Mouse (Mus musculus) neural tube, embryonic 15.5 days (tissue): Measurements from ENCODE around the gene Bcl9. TPM values are rescaled to one million over a fixed set of nuclear protein-coding genes. Genes with fewer than 3 reads are reported as not detected.

Experiments
- ATAC-seq: fragments of 200-750 bp; cut with Nextera tagmentation; 2 replicates; pipeline ENCODE4 v1.8.0; 2017; ENCODE audit warnings: mild to moderate bottlenecking, moderate TSS enrichment, moderate library complexity; ENCODE audit not compliant: low FRiP score
- H3K27ac ChIP-seq: fragments of 300-500 bp; sonication (generic); replicated peaks from 2 replicates; pipeline ENCODE4 v1.5.1; 2015; ENCODE audit warnings: mild to moderate bottlenecking, inconsistent platforms
- H3K27me3 ChIP-seq: fragments of 300-500 bp; sonication (generic); replicated peaks from 2 replicates; pipeline ENCODE4 v1.6.1; 2015; ENCODE audit warnings: inconsistent platforms
- H3K36me3 ChIP-seq: fragments of 300-500 bp; sonication (generic); 2 replicates; pipeline ENCODE4 v1.6.1; 2015; ENCODE audit warnings: inconsistent platforms
- H3K4me1 ChIP-seq: fragments of 300-500 bp; sonication (generic); 2 replicates; pipeline ENCODE4 v1.6.1; 2015; ENCODE audit warnings: inconsistent platforms
- H3K4me2 ChIP-seq: fragments of 300-500 bp; sonication (generic); 2 replicates; pipeline ENCODE4 v1.6.1; 2015; ENCODE audit warnings: inconsistent platforms, mild to moderate bottlenecking, moderate library complexity
- H3K4me3 ChIP-seq: fragments of 300-500 bp; sonication (generic); replicated peaks from 2 replicates; pipeline ENCODE4 v1.5.1; 2015; ENCODE audit warnings: mild to moderate bottlenecking, inconsistent platforms
- H3K9ac ChIP-seq: fragments of 300-500 bp; sonication (generic); replicated peaks from 2 replicates; pipeline ENCODE4 v1.6.1; 2015; ENCODE audit warnings: mild to moderate bottlenecking, inconsistent platforms
- H3K9me3 ChIP-seq: fragments of 300-500 bp; sonication (generic); replicated peaks from 2 replicates; pipeline ENCODE4 v1.6.1; 2016; ENCODE audit warnings: inconsistent platforms
- WGBS: fragments of 180-500 bp; shearing (Covaris S2); methylation state at CpG from one replicate; pipeline ENCODE4 v1.1.7; 2015; ENCODE audit warnings: mixed read lengths; 5-methylcytosine and 5-hydroxymethylcytosine counted together
- polyA plus RNA-seq: library from polyadenylated mRNA; unstranded; fragments of >200 nt; fragmentation: Nextera tagmentation; extraction: Ambion mirVana; gene quantifications from 2 replicates; pipeline ENCODE4 v1.2.1, GENCODE M21; 2015

Bcl9 gene
- polyA plus RNA-seq, 1 experiment from 2014 or later, result 64.6 TPM

- WGBS, result 78% methylated on average over 3 of the region's 3 CpGs
- Histone ChIP-seq H3K27ac (no peak overlapping the region), H3K4me1 (peaks cover 5% of the 10 kb centered on the region), H3K9ac (no peak overlapping the region), H3K27me3 (no peaks in the 10 kb centered on the region), H3K4me3 (no peak overlapping the region), H3K4me2 (no peak overlapping the region), H3K9me3 (no peaks in the 10 kb centered on the region), H3K36me3 (no peaks in the 10 kb centered on the region)
- no peak for ATAC-seq
These were observed 19.6 kb upstream of the Bcl9 start for GRCm38 (mm10) chr3:97317302-97317701.

- WGBS, result 65% methylated on average over 2 of the region's 2 CpGs
- H3K27me3 ChIP-seq, result 0 out of 2 replicates have a peak, but pooled peaks cover 3% of the 10 kb centered on the region
- no peak overlapping the region for H3K27ac ChIP-seq
- H3K36me3 ChIP-seq, result no peaks in the 10 kb centered on the region
- H3K9me3 ChIP-seq, result no peaks in the 10 kb centered on the region
- ATAC-seq, result no peak
- H3K4me2 ChIP-seq, result no peak overlapping the region
- H3K9ac ChIP-seq, result no peak overlapping the region
- H3K4me3 ChIP-seq, result no peak overlapping the region
- H3K4me1 ChIP-seq, result peaks cover 29% of the 10 kb centered on the region
These were observed 15.7 kb upstream of the Bcl9 start for GRCm38 (mm10) chr3:97313431-97313830.

DNA sequence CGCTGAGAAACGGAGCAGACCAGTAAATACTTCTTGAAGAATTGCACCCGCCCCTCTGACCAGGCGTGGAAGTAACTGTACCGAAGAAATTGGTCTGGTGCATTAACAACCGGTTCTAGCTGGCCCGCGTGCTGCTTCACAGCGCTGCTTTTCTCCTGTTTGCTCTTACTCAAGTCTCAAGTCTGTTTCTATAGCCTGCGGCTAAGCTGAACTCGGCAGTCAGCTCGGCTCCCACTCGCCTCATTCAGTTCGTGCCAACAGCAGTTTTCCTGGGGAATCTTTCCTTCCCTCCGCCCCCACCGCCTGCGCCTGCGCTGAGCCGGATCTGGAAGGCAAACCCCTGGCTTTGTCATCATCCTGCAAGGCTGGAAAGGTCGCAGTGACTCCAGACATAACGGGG lies 14.3 kb upstream of the Bcl9 start:
- Histone ChIP-seq H3K4me3 (peak overlapping the region; percentile 29), H3K9me3 (no peaks in the 10 kb centered on the region), H3K4me1 (peaks cover 33% of the 10 kb centered on the region), H3K36me3 (no peaks in the 10 kb centered on the region), H3K27me3 (0 out of 2 replicates have a peak, but pooled peaks cover 3% of the 10 kb centered on the region), H3K27ac (peak overlapping the region; percentile 60), H3K4me2 (peak overlapping the region; percentile 55), H3K9ac (peak overlapping the region; percentile 35)
- WGBS, result 15% methylated on average over 21 of the region's 21 CpGs
- ATAC-seq, result peak; percentile 59

- Histone ChIP-seq H3K27me3 (0 out of 2 replicates have a peak, but pooled peaks cover 3% of the 10 kb centered on the region), H3K9ac (no peak overlapping the region), H3K36me3 (no peaks in the 10 kb centered on the region), H3K4me2 (peak overlapping the region; percentile 47), H3K4me1 (peaks cover 33% of the 10 kb centered on the region), H3K4me3 (peak overlapping the region; percentile 8), H3K9me3 (no peaks in the 10 kb centered on the region), H3K27ac (no peak overlapping the region)
- 10% methylated on average over 15 of the region's 16 CpGs for whole genome bisulfite sequencing
- no peak for ATAC-seq
These were observed 12.2 kb upstream of the Bcl9 start for GRCm38 (mm10) chr3:97309748-97310536.

GRCm38 (mm10) chr3:97308440-97308839 lies 10.7 kb upstream of the Bcl9 start:
- Histone ChIP-seq H3K4me2 (no peak overlapping the region), H3K36me3 (no peaks in the 10 kb centered on the region), H3K27me3 (0 out of 2 replicates have a peak, but pooled peaks cover 3% of the 10 kb centered on the region), H3K27ac (peak overlapping the region; percentile 37; the same call in 1 of the 2 replicates), H3K4me1 (peaks cover 33% of the 10 kb centered on the region), H3K9me3 (no peaks in the 10 kb centered on the region), H3K9ac (no peak overlapping the region), H3K4me3 (no peak overlapping the region)
- 34% methylated on average over 2 of the region's 2 CpGs for WGBS
- peak; percentile 49; the same call in 1 of the 2 replicates for ATAC-seq

DNA sequence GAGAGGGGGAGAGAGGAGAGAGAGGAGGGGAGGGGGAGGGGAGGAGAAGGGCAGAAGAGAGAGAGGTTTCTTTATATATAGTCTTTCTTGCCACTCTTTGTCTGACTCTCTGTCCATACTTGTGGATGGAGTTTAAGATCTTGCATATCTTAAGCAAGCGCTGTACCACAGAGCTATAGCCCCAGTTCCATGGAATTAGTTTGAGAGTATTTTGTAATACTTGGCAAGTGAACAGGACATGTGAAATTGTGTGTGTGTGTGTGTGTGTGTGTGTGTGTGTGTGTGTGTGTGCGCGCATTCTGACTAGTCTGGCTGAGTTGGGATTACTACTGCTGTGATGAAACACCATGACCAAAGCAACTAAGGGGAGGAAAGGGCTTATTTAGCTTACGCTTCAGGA lies 8.2 kb upstream of the Bcl9 start:
- peaks cover 18% of the 10 kb centered on the region for H3K4me1 ChIP-seq

DNA sequence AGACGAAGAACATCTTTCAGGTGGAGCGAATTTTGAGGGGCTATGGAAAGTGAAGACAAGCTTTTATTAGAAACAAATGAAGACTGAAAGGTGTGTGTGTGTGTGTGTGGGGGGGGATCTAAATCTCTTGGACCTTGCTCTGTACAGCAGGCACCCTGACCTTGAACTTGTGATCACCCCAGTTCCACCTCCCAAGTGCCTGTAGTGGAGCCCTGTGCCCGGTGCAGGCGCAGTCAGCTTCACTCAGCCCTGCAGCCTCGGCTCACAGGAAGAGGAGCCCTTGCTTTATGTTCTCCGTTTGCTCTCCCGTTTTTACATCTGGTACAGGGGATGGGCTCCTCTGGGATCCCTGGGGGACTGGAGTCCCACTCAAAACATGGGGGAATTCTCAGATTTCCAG lies 3.9 kb upstream of the Bcl9 start:
- no peak for ATAC-seq
- H3K27me3 ChIP-seq, result no peaks in the 10 kb centered on the region
- H3K27ac ChIP-seq, result no peak overlapping the region
- no peak overlapping the region for H3K4me2 ChIP-seq
- H3K4me1 ChIP-seq, result peaks cover 12% of the 10 kb centered on the region
- WGBS, result 45% methylated on average over 7 of the region's 7 CpGs
- no peak overlapping the region for H3K4me3 ChIP-seq
- no peaks in the 10 kb centered on the region for H3K9me3 ChIP-seq
- H3K9ac ChIP-seq, result no peak overlapping the region
- no peaks in the 10 kb centered on the region for H3K36me3 ChIP-seq

More for the DNA sequence above, 8.2 kb upstream of the Bcl9 start:
- Histone ChIP-seq H3K9me3 (no peaks in the 10 kb centered on the region), H3K4me3 (no peak overlapping the region), H3K27ac (no peak overlapping the region), H3K9ac (no peak overlapping the region), H3K4me2 (no peak overlapping the region), H3K36me3 (no peaks in the 10 kb centered on the region), H3K27me3 (0 out of 2 replicates have a peak, but pooled peaks cover 3% of the 10 kb centered on the region)
- 74% methylated on average over 4 of the region's 4 CpGs for WGBS
- ATAC-seq, result no peak

GRCm38 (mm10) chr3:97300370-97300769 lies 2.7 kb upstream of the Bcl9 start:
- WGBS, result 89% methylated on average over 7 of the region's 7 CpGs
- ATAC-seq, result no peak
- H3K9me3 ChIP-seq, result no peaks in the 10 kb centered on the region

GRCm38 (mm10) chr3:97299885-97300284 lies 2.2 kb upstream of the Bcl9 start:
- ATAC-seq, result no peak
- H3K9ac ChIP-seq, result no peak overlapping the region
- H3K9me3 ChIP-seq, result no peaks in the 10 kb centered on the region
- H3K36me3 ChIP-seq, result no peaks in the 10 kb centered on the region
- peaks cover 26% of the 10 kb centered on the region for H3K4me1 ChIP-seq
- H3K4me2 ChIP-seq, result no peak overlapping the region
- H3K27me3 ChIP-seq, result no peaks in the 10 kb centered on the region
- no peak overlapping the region for H3K4me3 ChIP-seq
- no peak overlapping the region for H3K27ac ChIP-seq

More at GRCm38 (mm10) chr3:97300370-97300769, 2.7 kb upstream of the Bcl9 start:
- H3K27ac ChIP-seq, result no peak overlapping the region
- no peak overlapping the region for H3K9ac ChIP-seq
- H3K4me1 ChIP-seq, result peaks cover 22% of the 10 kb centered on the region
- H3K36me3 ChIP-seq, result no peaks in the 10 kb centered on the region
- no peak overlapping the region for H3K4me3 ChIP-seq
- H3K27me3 ChIP-seq, result no peaks in the 10 kb centered on the region
- no peak overlapping the region for H3K4me2 ChIP-seq

DNA sequence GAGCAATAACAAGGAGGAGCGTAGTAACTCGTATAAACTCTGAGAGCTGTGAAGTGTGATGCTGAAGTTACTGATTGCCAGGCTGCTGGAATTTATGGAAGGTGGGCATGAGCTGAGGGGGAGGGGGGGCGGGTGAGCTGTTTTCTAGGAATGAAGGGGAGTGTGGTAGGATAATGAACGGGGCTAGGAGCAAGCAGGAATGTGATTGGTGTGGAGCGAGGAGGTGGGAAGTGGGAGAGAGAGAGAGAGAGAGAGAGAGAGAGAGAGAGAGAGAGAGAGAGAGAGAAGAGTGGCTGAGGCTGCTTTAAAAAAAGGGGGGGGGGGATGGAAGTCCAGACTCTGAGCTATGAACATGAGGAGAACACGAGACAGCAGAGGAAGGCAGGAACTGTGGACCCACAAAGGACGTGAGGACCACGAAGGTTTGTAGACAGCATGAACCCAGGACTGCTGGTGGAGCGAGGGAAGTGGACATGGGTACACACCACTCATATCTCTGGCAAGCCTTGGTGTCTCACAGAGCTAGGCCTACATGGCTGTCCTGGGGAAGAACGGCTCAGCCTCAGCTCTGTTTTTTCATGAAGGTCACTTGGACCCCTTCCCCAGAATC lies 1.2 kb upstream of the Bcl9 start:
- ATAC-seq, result no peak
- H3K9ac ChIP-seq, result no peak overlapping the region; the same call in 1 of the 2 replicates

GRCm38 (mm10) chr3:97296941-97297552 lies 670 bp downstream of the Bcl9 start:
- Histone ChIP-seq H3K27ac (peak overlapping the region; percentile 97), H3K4me1 (peaks cover 48% of the 10 kb centered on the region), H3K9me3 (no peaks in the 10 kb centered on the region), H3K27me3 (no peaks in the 10 kb centered on the region), H3K4me2 (peak overlapping the region; percentile 78), H3K9ac (peak overlapping the region; percentile 84), H3K36me3 (no peaks in the 10 kb centered on the region), H3K4me3 (peak overlapping the region; percentile 73)
- peak; percentile 62 for ATAC-seq
- 1% methylated on average over 16 of the region's 16 CpGs for WGBS

More for the DNA sequence above, 1.2 kb upstream of the Bcl9 start:
- no peaks in the 10 kb centered on the region for H3K36me3 ChIP-seq
- H3K27me3 ChIP-seq, result no peaks in the 10 kb centered on the region
- H3K4me1 ChIP-seq, result peaks cover 35% of the 10 kb centered on the region
- peak overlapping the region; percentile 73; the same call in 1 of the 2 replicates for H3K4me3 ChIP-seq
- no peaks in the 10 kb centered on the region for H3K9me3 ChIP-seq
- peak overlapping the region; percentile 78 for H3K4me2 ChIP-seq
- 21% methylated on average over 10 of the region's 10 CpGs for WGBS
- peak overlapping the region; percentile 97 for H3K27ac ChIP-seq
